Mouse (Mus musculus): ENCODE data around the gene Magi1.
"Not testable (repeated sequence)": the region's sequence is repeated elsewhere in the genome, so short reads cannot be mapped to it uniquely, and the experiment has no call there.

The Magi1 gene

DNA sequence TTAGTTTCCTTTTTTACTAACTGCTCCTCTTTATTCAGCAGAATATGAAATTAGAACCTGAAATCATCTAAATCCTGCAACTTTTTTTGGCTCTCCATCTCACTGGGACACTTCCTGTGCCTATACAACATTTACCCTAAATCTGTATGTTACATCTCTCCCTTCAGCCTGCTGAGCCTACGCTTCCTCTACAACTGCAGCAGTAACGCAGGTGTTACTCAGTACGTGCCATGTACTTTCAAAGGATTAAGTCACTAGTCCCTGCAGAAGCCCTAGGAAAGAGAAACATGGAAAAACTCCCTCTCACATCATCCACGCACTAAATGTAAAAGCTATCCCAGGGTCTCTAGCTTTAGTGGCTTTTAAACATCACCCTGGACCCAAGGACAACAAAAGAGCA is 220.2 kb downstream of the Magi1 start:
- in situ Hi-C loops (cut with MseI, MboI): no loop called here

DNA sequence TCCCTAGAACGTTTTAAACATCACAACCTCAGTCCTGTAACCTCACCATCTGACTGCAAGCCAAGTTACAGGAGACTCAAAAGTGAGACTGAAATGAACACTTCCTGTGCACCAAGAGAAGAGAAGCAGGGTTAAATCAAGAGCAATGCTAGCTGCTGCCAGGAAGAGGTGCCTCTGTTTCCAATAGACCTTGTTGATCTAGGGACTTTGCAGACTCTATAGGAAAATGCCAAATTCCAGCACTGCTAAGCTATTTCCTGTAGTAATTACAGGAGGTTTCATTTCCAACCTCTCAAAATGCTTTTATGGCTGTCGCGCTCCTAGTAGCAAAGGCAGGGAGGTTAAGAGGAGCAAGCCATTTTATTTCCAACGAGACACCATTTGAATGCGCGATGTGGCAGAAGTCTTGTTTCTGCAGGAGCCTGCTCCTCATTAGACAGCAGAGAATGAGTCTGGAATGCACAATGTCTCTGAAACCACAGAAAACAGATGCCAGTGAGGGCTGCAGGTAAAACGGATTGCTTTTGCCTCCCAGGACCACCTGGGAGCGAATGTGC is 222.2 kb downstream of the Magi1 start:
- in situ Hi-C loops (cut with MseI, MboI): no loop called here

DNA sequence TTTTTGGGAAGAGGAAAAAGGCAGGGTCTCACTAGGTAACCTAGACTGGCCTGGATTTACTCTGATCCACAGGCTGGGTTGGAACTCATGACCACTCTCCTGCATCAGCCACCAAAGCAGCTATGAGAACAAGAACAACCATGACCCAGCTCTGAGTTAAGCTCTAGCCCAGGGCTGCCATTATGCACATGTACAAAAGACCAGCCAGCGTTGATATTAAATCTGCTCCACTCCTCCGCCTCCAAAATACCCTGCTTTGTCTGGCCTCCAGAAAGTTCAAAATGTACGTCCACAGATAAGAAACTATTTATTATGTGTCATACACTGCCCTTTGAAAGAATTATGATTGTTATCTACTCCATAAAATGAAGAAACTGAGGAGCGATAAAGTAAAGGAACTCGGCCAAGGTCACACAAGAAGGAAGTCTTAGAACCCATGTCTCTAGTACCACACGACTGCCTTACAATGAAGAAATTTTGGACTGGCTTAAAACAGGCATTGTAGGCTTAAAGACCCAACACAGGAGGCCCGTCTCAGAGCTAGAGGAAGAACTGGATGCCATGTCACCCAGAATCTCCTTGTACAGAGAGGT is 223.0 kb downstream of the Magi1 start:
- in situ Hi-C loops (cut with MseI, MboI): no loop called here

DNA sequence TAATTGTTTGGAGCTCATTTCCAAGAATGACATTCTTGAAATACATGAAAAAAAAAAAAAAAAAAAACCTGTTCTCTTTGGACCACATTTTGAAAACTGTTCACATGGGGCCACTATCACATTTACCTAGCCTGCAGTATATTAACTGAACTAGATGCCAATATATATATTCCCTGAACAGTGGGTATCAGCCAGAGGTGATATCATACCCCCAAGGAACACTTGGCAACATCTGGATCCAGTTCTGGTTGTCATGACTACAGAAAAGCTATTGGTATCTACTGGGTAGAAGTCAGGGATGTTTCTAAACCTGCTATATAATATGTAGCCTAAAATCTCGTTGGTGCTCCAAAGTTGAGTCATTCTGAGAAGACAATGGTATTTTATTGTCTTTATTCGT is 224.6 kb downstream of the Magi1 start:
- in situ Hi-C loops (cut with MseI, MboI): no loop called here

DNA sequence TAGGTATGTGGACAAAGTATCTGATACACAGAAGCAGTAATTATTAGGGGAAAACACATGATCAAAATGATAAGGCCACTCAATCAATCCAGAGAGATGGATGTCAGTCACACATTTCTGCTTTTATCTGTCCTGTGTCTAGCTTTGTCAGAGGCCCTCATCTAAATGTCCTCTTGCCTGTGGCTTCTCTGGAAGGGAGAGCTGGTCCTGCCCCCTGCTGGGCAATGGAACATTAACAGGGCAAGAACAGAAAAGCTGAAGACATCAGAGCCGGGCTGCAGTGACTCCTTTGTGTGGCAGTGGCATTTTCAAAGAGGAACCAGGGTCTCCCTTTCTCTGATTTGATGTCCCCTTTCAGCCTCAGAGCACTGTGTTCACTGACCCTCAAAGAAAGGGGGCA is 229.8 kb downstream of the Magi1 start:
- in situ Hi-C loops (cut with MseI, MboI): no loop called here

DNA sequence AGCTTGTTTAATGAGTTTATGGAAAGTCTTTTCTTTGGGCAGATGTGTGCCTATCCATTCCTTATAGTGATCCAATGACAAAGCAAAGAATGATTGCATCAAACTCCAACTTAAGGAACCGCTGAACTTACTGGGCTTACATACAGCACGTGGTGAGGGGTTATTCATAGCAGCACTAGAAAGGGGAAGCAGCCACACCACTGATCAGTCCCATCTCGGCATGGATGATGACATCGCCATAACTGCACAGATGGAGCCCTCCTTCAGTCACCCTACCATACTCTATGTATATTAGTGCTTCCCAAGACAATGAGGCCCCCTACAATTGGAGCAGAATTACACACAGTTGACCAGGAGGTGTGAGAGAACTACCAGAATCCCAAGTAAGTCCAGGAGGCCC is 238.5 kb downstream of the Magi1 start:
- in situ Hi-C loops (cut with MseI, MboI): no loop called here

DNA sequence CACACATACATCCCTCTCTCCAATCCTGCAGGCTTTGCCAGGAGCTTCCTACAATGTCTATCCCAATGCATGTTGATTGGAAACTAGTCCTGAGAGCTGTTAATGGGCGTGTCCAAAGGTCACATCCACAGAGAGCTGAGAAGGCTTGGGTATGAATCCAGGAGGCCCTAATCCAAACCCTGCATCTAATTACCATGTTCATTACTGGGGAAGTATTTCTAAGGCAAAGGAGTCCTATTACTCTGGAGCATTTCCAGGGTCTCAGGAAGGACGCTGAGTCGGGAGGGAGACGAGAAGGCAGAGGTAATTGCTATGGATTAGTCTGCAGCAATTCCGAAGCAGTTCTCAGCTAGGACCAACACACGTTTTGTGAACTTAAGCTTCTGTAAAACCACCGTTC is 240.3 kb downstream of the Magi1 start:
- in situ Hi-C loops (cut with MseI, MboI): no loop called here

DNA sequence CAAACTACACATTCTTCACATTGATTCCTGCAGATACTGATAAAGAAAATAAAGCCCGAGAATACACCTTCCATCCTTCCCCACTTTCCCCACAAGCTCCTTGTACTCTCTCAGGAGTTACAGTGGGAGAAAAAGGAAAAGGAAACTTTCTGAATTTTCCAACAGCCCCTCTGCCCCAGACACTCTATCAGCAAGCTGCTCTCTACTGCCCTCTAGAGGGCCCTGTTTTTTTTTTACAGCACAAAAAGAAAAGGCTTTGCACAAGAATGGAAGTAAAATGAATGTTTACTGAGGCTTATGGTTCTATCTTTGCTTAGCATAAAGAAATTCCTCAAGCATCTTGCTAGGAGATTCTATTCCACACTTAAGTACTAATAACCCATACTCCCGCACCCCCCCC is 243.6 kb downstream of the Magi1 start:
- in situ Hi-C loops (cut with MseI, MboI): no loop called here

DNA sequence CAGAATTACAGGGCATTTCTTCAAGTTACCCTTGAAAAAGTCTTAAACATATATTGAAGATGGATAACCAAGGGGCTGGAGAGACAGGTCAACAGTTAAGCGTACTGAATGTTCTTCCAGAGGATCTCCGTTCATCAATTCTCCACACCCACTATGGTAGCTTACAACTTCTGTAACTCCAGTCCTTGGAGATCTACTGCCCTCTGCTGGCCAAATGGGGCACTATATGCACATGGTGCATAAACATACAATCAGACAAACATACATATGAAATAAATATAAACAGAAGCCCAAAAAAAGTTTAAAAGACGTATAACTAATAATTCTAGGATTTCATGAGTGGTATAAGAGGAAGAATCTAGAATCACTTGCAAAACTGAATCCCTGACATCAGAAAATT is 244.8 kb downstream of the Magi1 start:
- in situ Hi-C loops (cut with MseI, MboI): no loop called here

DNA sequence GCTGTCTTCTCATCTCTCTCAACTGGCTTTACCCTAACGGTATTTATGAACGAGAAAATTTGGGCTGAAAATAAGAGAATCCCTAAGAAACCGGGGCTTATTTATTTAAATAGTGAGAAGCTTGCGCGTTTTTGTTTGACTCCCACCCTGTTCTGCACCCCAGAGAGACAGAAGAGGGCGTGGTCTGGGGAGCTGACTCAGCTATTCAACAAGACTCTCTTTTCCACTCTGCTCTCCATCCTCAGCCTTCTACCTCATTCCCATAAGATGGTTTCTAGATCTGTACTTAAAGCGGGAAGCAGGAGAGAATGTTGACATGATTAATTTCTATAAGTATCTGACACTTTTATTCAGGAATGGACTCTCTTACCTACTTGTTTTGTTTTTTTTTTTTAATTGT is 247.2 kb downstream of the Magi1 start:
- in situ Hi-C loops (cut with MseI, MboI): no loop called here

DNA sequence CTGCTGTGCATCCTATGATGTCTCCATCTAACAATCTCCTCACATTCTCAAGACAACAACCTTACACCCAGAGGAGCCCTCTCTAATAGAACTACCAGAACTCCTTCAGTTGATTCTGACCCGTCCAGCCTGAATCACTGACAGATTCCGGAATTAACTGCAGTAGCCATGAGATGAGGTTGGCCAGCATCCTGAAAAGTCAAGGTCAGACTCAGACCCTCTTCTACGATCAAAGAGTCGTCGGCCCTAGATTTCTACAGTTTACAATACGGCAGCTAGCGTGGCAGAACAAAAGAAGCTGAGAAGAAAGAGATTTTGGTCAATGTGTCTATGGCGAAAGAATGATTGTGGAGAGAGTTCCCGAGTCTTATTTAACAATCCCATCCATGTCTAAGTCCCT is 257.4 kb downstream of the Magi1 start:
- in situ Hi-C loops (cut with MseI, MboI): no loop called here

DNA sequence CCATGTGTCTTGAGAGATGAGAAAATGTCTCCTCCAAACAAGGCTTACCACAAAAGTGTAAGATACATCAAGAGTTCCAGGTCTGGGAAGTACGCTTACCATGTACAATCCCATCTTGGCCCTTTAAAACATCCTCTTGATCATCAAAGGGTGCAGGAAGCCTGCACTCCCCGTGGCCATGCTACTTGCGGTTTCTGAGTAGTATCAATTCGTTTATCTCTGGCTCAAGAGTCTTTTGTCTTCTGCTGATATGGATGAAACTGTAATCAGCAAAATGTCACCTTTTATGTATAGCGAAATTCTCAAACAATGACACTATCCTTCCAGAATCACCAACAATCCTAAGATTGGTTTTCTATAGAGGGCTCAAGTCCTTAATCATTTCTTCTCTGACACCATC is 261.3 kb downstream of the Magi1 start:
- in situ Hi-C loops (cut with MseI, MboI): no loop called here

DNA sequence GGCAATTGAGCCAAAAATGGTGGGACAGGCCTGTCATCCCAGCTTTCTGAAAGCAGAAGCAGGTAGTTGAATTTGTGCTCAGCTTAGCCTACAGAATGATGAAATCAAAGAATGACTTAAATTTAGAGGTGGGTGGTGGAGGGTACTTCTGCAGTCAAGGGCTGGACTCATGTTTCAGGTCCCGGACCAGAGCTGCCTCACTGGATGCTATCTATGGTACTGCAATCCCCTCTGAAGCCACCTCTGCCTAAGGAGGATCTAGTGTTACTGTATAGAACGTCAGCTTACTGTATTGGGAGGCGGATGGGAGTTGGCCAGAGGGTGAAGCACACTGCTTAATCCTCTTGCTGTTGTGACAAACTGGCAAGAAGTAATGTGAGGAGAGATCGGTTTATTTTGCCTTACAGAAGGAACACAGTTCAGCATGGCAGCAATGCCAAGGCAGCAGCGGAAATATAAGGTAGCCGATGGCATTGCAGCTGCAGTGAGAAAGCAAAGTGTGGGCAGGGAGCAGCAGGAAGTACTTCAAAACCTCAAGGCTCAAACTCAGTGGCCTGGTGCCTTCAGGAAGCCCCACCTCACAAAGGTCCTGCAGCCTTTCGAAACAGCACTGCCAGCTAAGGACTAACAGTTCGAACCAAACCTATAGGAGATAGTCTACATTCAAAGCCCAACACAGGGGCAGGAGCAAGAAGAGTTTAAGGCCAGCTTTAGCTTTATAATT is 262.3 kb downstream of the Magi1 start:
- in situ Hi-C loops (cut with MseI, MboI): no loop called here

DNA sequence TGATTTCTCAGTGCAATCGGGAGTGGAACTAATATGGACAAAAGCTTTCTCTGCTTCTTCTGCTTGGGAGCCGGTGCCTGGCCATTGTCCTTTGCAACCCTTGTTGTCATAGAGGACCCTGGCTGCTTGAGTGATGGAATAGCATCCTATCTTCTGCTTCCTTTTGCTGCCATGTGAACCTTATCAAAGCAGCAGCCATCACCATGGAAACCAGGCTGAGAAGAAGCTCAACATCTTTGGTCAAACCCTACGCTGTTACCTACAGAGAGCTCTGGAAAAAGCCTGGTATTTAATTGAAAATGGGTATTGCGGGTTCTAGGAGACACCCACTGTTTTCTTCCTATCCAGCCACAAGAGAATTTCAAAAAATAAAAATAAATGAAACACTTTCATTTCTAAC is 263.2 kb downstream of the Magi1 start:
- in situ Hi-C loops (cut with MseI, MboI): no loop called here

DNA sequence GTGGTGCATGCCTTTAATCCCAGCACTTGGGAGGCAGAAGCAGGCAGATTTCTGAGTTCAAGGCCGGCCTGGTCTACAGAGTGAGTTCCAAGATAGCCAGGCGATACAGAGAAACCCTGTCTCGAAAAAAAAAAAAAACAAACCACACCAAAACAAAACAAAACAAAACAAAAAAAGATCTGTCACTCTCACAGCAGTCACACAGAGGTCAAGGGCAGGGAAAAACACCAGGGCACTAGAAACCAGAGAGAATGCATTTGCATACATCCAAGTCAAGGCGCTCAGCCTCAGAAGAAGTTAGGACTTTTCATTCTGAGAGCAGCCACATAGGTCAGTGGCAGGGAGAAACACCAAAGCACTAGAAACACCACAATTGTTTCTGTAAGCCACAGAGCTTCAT is 263.8 kb downstream of the Magi1 start:
- in situ Hi-C loops (cut with MseI, MboI): no loop called here

DNA sequence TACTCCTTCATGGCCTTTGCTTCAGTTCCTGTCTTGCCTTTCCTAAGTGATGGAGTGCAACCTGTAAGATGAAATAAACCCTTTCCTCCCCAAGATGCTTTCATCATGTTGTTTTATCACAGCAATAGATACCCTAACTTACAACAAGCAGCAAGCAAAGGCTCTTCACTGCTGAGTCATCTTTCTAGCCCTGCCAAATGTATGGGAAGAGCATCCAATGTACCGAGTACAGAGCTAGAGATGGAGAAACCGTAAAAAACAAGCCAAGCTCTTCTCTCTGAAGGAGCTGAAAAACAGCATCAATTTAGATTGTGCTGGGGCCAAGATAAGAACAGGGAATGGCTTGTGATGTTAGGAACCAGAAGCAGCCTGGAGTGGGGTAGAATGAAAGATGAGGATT is 270.0 kb downstream of the Magi1 start:
- in situ Hi-C loops (cut with MseI, MboI): no loop called here

DNA sequence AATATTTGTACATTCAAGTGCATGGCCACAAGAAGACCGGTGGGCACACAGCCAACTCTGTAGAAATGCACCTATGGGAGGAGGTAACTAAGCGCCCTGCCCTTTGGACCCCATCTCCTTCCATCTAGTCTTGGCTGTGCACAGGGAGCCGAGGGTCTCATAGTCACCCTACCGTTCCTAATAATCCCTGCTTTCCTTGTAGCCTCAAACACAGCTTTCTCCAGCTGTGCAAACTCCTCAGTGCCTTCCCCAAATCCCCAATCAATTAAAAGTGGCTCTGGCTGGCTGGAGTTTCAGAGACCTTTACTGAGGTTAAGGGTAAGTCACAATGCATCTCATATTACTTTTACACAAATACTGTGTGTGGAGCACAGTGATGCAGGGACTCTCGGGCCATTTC is 271.8 kb downstream of the Magi1 start:
- in situ Hi-C loops (cut with MseI, MboI): no loop called here

DNA sequence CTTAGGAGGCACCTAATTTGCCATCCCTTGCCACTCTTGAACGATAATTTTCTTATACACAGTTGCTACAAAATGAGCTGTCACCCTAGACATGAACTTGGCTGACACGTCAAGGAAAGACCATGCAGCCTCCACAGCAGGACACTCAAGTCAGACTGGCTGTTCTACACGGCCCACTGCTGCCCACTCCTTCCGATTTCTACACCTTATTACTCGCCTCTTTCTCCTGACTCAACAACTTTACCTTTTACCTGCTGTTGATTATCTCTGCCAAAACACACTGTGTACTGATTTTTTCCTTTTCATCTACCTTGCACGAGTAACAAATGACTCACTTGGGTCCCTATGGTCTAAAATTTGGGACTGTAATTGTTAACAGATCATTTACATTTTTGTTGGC is 272.2 kb downstream of the Magi1 start:
- in situ Hi-C loops (cut with MseI, MboI): no loop called here

DNA sequence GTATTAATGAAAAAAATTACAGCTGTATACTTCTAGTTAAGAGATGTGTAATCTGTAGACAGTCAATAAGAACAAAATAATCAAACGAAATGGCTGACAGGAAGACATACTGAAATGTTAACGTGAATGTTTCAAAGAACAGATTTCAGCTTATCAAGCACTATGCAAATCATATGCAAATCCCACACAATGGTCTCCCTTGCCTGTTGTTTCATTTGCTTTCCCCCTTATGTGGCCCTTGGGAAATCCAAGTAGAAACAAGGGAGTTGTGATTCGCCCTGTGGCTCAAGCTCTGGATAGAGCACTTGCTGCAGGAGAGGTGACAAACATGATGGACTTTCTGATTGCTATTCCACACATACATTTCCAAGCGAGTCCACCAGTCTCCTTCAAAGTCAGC is 275.1 kb downstream of the Magi1 start:
- in situ Hi-C loops (cut with MseI, MboI): no loop called here

DNA sequence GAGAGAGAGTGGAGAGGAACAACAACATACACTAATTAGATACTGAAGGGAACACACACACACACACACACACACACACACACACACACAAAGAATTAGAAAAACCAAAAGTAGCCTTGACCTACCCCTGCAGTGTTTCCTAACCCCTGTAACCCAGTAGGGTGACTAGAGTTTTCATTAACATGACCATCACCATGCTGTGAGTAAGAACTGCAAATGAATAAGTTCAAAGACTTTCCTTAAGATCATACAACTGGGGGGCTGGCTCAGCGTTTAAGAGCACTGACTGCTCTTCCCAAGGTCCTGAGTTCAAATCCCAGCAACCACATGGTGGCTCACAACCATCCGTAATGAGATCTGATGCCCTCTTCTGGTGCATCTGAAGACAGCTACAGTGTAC is 280.1 kb downstream of the Magi1 start:
- in situ Hi-C loops (cut with MseI, MboI): not testable (repeated sequence)

DNA sequence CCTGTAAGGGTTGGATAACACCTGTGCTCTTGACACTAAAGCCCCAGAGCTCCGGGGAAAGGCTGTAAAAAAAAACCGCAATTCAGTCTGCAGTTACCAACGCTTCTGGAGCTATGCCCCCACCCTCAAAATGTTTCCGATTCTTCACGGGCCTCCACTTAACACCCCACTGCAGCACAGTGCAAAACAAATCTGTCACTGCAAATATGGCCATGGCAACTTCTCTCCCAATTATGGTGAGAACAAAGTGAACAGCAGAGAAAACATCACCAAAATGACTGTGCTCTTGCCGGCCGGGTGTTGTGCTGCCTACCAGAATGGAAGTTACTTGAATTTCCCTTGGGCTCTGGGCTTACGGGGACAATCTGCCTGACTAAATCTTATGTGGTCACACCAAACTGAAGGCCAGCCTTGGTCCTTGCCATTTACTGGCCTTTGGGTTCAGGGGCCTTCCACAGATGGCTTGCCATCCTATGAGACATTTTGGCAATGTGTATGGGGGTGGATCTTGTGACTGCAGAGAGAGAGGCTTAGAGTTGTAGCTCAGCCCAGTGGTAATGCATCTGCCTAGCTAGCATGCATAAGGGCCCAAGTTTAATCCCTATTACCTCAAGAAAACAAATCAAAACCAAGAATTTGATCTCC is 286.8 kb downstream of the Magi1 start:
- in situ Hi-C loops (cut with MseI, MboI): no loop called here

DNA sequence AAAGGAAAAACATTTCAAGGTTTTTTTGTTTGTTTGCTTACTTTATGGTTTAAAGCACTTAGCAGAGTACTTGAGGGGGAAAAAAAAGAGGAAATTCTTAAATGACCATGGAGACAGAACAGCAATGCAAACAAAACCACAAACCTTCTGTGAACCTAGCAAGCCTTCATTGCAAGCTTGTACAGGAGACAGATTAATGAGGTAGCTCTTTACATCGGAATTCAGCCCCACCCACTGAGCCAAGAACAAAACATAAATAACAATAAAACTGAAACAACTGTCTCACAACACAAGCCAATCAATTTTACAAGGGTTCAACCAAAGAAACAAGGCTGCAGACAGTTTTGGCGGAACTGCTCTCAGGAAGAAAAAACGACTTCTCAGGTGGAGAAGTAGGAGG is 296.2 kb downstream of the Magi1 start:
- in situ Hi-C loops (cut with MseI, MboI): loop anchor here (10.0 kb wide), 1 partner anchor 233 kb away; no protein-coding TSS in a partner anchor

DNA sequence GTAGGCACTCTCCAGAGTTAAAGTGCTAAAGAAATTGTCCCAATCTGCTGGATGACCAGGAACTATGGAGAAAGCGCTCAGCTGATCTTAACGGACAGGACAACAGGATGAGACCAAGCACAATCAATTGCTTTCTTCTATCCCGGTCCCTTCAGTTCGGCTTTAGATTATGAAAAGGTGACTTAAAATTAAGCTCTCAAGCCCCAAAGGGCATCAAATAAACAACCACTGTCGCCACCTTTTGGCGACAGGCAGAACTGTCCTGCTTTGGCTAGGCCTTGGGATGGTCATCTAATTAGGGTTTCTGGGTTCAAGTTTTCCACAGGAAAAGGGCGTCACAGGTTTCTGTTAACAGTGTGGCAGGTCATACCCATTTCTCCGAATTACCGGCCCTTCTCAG is 298.6 kb downstream of the Magi1 start:
- in situ Hi-C loops (cut with MseI, MboI): loop anchor here (10.0 kb wide), 1 partner anchor 230 kb away; no protein-coding TSS in a partner anchor

Measured in mouse trophoblast stem cell (cell line).